Mouse (Mus musculus) MN1 (cell line): ENCODE data around the gene Wapl.

ENCODE experiments used
- DNase-seq: peaks from one replicate; pipeline ENCODE4 v3.0.0-alpha.2; 2016; ENCODE audit warnings: low spot score

Wapl gene

GRCm38 (mm10) chr14:34673395-34674228 lies at the start of gene Wapl:
TSS of gene Wapl (plus strand) at chr14:34673928.
- peak; percentile 96 for DNase-seq

GRCm38 (mm10) chr14:34626824-34627223 lies 46.9 kb upstream of the Wapl start:
- no peak for DNase-seq

- DNase-seq: no peak
Observed at GRCm38 (mm10) chr14:34632722-34633448, 40.8 kb upstream of the Wapl start.

DNA sequence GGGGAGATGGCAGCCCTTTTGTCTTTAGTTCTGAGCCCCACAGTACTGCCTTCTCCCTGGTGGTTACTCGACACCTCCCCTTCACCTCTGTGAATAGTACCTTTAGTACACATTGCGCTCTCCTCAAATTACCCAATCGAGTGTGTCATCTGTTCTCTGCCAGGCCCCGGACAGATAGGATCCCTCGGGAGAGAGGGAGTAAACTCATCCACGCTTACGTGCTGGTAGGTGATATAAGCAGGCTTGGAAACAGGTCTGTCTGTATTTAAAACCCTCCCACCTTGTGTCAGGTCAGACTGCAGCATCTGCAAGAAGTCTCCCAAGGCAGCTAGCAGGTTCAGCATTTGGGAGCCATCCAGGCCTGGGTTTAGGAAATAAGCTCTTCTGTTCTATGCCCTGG lies 38.5 kb upstream of the Wapl start:
- DNase-seq: no peak

GRCm38 (mm10) chr14:34635721-34636120 lies 38.0 kb upstream of the Wapl start:
- DNase-seq: no peak

DNA sequence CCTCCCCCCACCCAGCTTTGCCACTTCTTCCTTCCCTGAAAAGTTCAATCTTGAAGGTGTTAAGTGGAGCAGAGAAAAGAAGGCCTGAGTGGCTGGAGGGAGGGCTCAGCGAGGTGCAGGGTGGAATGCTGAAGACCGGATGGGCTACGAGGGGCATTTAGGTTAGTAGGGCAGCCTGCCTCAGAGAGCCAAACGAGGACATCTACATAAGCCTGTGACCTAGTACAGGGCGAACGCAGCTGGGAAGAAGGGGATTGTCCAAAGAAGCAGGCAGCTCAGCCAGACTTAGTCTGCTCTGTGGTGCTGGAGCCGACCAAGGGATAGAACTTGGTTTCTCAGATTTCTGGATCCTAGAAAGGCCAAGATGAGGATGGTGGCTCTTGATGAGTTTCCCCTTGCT lies 29.6 kb upstream of the Wapl start:
- no peak for DNase-seq

- DNase-seq: no peak
Observed at GRCm38 (mm10) chr14:34647870-34648475, 25.8 kb upstream of the Wapl start.

DNA sequence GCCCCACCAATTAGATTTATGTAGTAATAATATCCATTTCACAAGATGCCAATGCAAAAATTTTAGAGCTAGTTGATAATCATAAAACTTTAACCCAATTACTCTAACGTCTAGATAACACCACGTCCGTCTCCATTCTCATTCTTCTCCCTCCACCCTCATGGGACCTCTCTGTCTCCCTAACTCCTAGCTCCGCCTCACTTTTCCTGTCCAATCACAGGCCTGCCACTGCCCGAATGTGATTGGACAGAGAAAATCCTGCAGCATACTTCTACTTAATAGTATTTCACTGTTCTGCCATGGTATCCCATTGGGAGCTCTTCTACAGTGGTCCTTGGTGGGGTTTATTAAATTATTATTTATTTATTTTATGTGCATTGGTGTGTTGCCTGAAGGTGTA lies 16.6 kb upstream of the Wapl start:
- DNase-seq: no peak

DNA sequence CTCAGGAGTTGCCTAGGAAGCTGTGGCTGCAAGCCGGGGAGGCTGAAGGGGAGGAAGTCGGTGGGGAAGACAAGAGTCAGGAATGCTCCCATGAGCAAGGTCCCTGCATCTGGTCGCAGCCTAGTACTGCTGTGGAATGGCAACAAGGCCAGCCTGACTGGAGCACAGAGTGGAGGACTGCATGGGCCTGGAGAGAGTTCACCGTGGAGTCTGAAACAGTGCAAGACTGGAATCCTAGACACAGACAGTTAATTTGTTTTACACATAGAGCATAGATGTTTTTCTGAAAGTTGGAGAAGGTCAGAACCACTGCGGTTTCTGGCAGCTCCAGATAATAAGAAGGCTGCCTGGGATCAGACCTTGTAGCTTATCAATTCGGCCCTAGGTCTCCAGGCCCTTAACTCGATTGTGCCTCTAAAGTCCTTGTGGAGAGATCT lies 13.4 kb upstream of the Wapl start:
- DNase-seq: no peak

GRCm38 (mm10) chr14:34660788-34661591 lies 12.7 kb upstream of the Wapl start:
- DNase-seq: no peak

DNA sequence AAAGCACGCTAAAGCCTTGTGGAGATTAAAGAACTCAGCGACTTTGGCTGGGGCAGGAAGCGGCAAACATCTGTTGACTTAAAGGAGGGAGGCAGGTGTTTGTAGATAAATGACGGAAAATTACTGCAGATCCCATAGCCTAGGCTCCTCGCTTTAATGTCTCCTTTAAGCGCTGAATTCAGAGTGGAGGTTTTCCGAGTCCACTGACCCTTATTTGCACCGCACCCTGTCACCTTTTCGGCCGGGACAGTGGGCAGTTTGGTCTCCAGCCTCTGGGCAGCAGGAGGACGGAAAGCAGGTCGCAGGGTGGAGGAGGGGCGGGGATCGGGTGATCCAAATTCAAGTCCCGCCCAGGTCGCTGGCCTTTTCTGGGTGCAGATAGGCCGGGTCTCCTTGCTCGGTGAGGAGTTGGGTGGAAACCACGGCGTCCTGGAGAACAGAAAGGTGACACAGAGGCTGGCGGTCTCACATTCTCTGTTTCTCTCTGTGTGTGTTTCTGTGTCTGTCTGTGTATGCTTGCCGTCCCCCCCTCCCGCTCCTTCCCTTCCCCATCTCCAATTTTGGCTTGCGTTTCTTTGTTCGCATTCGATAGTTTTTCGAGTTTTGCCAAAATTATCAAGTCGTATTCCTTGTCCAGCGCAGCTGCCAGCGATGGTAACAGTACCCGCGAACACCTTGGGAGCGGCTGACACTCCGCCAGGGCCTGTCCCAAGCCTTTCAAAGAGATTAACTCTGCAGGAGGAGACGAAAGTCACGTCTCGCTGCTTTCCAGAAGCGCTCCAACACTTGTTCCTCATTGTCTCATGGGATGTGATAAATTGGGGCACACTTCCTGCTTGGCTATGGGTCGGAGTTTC lies 11.9 kb upstream of the Wapl start:
- DNase-seq: peak; percentile 16

- DNase-seq: no peak
Observed at GRCm38 (mm10) chr14:34662478-34662826, 11.3 kb upstream of the Wapl start.

- no peak for DNase-seq
Observed at GRCm38 (mm10) chr14:34663381-34663780, 10.3 kb upstream of the Wapl start.

DNA sequence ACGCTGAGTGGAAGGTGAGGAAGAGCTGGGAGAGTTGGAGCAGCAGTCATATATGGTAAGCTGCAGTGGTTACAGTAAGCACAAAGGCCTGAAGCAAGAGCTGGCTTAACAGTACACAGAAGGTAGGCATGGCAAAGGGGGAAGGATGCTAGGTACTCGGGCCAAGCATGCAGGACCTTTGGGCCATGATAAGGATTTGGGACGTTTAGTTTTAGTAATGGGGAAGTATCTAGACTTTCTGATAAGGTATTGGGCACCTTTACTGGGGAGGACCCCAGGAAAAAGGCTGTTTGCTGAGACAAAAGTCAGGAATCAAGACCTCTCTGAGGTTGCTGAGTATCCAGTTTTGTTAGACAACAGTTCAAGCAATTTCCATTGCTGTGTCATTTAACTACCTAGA lies 4.6 kb upstream of the Wapl start:
- no peak for DNase-seq

DNA sequence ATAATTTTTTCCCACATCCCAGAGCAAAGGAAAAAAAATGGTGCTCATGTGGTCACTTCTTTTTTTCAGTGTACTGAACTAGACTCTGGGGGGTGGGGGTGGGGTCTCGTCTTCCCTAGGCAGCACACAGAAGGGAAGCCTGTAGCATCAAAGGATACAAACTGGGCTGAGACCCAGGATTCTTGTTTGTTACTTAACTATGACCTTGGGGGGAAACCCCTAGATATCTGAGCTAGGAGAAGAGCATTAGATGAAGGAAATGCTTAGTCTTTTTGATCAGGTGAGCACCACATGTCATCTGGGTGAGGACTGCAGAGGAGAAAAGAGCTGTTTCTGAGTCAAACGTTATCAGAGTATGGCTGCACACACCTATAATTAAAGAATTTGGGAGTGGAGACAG lies 3.5 kb upstream of the Wapl start:
- no peak for DNase-seq

DNA sequence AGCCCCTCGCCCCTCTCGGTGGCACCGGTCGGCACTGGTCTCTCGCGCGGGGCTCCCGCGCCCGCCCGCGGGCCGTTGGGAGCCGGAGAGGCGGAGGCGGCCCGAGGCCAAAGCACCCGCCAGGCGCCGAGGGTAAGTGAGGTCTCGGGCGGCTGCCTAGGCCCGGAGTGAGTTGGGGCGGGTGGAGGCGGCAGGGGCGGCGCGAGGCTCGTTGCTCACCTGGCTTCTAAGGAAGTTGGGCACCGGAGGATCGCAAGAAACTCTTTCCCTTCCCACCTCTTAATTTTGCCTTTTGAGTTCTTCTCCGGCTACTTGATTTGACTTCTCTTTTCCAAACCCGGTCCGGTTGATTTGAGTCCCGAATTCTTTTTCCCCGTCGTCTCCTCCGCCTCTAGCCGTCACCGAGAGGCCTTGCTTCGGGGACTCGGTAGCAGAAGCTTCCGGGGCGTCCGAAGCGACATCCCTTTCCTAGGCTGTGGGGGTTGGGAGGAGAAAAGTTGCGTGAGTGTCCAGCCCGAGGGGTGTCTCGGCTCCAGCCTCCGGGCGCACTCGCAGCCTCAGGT lies 582 bp downstream of the Wapl start:
- peak; percentile 51 for DNase-seq

DNA sequence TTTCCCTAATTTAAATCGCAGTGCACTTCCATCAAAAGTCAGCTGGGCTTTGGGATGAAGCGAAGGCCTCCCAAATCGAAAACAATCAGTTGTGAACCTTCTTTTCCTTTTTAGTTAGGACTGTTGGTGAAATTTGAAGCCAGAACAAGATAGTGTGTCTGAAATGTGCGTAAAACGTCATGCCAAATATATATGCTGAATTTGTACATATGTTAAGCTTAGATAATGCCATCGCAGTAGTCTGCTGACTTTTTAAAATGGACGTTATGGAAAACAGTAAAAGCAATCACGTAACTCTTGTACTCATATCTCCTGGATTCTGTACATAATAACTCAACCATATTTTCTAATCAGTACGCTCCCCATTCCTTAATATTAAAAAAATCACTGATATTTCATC lies 1.2 kb downstream of the Wapl start:
- DNase-seq: peak; percentile 11

- no peak for DNase-seq
Observed at GRCm38 (mm10) chr14:34675347-34675865, 1.7 kb downstream of the Wapl start.

DNA sequence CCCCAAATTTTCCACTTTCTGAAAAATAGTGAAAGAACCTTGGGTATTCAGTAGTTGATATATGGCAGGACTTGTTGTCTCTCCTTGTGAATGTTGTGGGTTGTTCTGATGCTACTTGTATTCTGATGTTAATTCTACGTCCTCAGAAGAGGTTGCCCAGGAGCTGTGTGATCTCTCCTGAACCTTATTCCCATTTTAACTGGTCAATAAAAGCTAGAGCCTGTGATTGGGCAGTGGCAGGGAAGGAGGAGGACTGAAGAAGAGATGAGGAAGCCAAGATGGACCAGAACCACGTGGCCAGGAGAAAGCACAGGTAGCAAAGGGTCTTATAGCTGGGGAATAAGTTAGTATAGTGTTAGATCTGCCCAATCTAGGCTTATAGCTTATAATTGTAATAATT lies 7.1 kb downstream of the Wapl start:
- DNase-seq: no peak

GRCm38 (mm10) chr14:34684989-34685388 lies 11.3 kb downstream of the Wapl start:
- DNase-seq: no peak

DNA sequence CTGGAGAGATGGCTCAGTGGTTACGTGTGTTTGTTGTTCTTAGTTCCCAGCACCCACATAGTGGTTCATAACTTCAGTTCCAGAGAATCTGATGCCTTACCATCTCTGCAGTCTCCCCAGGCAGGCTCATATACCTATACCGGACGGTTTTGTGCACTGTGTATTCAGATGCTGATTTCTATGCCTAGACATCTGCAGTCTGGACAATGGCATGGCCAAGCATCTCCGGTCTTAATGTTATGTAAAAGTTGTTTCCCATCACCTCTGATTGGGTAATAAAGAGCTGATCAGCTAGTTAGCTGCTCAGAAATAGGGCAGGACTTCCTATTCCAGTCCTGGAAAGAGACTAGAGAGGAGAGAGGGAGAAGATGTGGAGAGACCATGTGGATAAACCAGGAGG lies 20.2 kb downstream of the Wapl start:
- no peak for DNase-seq
